Mouse (Mus musculus): ENCODE data around the gene Zfp296. TPM values are rescaled to one million over a fixed set of nuclear protein-coding genes. Genes with fewer than 3 reads are reported as not detected.

Gene Zfp296
- polyA plus RNA-seq (2017; shearing (Covaris generic)), result 1.1 TPM

DNA sequence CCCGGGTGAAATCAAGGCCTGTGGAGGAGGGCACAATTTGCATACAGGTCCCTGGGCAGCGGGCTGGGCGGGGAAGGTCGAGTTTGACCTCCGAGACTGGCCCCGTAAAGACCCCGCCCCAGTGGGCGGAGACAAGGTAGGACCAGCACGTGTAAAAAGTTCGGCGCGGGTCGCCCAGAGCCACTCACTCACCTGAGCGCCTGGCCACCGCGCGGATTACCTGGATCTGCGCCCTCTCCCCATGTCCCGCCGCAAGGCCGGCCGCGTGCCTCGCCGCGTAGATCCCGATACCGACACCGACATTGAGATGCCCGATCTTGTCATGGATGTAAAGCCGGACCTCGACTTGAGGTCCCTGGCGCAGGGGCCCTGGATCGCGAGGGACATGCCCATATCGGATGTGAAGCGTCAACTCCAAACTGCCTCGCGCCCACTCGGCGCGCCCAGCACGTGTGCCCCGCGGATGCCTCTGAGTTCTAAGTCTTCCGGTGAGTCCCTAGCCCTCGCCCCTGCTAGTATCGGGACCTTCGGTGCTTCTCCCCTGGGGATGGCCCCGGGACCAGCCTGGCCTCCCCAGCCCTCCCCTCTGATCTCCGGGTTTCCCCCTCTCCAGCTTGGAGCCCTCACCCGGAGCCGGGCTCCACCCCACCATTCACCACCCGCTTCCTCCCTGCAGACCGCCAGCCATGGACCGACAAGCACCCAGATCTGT lies at the start of gene Zfp296, which contains the start of gene Gemin7:
Gene Zfp296 (plus strand): TSS at position 147 of the 712 bp plus-strand sequence.
Gene Gemin7 (minus strand): TSS at position 455 of the 712 bp plus-strand sequence.

DNA sequence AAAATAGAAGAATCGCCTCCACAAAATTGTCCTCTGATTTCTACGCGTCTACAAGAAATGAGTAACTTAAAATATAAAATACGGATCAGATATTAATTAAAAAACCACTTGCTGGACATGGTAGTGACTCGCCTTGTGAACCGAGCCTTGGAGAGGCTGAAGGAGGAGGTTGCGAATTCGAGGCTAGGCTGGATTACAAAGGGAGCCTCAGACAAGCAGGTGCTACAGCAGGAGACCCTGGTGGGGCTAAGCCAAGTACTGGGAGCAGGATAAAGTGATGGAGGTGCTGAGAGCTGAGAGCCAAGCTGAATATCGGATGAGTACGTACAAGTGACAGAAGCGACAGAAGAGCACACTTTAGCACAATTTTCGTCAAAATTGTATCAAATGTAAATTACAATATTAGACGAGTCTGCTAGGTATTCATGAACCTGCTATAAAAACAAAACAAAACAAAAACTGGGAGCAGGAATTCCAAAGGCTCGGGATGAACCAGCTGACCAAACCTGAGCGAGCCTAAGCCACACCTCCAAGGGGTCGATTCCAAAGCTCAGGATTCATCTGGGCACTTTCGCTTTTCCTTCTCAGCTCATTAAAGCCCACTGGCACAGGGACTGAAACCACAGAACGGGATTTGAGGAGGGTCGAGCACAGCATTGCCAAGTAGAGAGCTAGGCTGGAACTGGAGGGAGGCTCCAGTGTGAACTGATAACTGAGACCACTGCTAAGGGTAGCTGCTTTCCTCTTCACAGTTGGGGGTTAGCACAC lies 14.3 kb upstream of the Zfp296 start, which contains the start of gene Ppp1r37:
Gene Ppp1r37 (minus strand): TSS at position 434 of the 768 bp plus-strand sequence.

DNA sequence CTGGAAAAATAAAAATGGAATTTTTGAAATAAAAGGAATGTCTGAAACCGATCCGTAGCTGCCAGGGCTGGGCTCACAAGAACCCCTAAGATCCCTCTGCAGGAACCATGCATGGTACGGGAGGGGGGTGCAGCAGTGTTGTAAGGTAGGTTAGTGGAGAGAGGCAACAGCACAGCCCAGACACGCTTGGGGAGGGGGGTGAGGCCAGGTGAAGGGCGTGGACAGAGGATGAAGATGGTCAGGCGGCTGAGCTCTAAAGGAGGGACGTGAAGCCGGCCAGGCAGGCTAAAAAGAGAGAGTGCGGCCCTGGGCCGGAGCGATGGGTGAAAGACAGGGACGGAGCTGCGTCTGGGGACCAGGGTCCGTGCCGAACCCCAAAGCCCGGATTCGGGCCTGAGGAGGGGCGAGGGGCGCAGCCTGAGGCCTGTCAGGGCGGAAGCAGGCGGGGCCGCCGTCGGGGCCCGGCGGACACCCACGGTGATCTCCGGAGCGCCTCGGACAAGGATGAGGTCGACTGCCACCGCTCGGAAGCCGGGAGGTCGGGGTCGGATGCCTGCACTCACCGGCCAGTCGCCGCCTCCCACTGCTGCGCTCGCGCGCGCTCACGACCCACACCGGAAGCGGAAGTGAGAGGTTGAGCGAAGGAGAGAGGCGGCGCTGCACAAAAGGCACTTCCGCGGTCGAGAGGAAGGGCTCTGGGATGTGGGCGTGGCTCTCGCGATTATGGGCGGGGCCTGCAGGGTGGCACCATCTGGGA lies 26.9 kb downstream of the Zfp296 start, which contains the start of gene Clasrp:
Gene Clasrp (minus strand): TSS at position 638 of the 757 bp plus-strand sequence.

DNA sequence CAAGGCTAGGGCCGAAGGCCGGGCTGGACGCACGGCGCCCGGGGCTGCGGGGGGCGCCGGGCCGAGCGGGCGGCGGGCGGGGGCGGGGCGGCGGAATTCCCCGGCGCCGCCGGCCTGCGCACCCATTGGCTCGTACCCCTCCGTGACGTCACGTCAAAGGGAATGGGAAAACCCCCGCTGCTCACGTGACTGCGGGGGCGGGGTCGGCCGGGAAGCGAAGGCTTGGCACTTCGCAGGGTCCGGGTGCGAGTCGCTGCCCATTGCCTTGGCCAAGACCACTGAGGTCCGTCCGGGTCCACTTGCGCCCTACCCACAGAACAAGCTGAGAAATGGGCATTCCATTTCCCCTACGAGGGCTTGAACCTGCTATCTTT lies 52.3 kb downstream of the Zfp296 start, which contains the start of gene Relb:
Gene Relb (minus strand): TSS at position 78 of the 374 bp plus-strand sequence.

Other genes starting within 250 kb of the Zfp296 start
- gene Ercc1, start 232.5 kb upstream of the Zfp296 start, polyA plus RNA-seq (2017; shearing (Covaris generic)), result 68.8 TPM
- 5.2 TPM for gene Cd3eap, start 217.8 kb upstream of the Zfp296 start, polyA plus RNA-seq (2017; shearing (Covaris generic))
- gene Ppp1r13l, start 217.5 kb upstream of the Zfp296 start, polyA plus RNA-seq (2017; shearing (Covaris generic)), result 1.9 TPM
- 7.5 TPM for gene Ercc2, start 195.3 kb upstream of the Zfp296 start, polyA plus RNA-seq (2017; shearing (Covaris generic))
- 6.9 TPM for gene Klc3, start 173.2 kb upstream of the Zfp296 start, polyA plus RNA-seq (2017; shearing (Covaris generic))
- not detected for gene Ckm, start 172.5 kb upstream of the Zfp296 start, polyA plus RNA-seq (2017; shearing (Covaris generic))
- gene Mark4, start 118.5 kb upstream of the Zfp296 start, polyA plus RNA-seq (2017; shearing (Covaris generic)), result 6.2 TPM
- gene Exoc3l2, start 114.0 kb upstream of the Zfp296 start, polyA plus RNA-seq (2017; shearing (Covaris generic)), result not detected
- gene Bloc1s3, start 68.9 kb upstream of the Zfp296 start, polyA plus RNA-seq (2017; shearing (Covaris generic)), result 4.3 TPM
- gene Trappc6a, start 68.9 kb upstream of the Zfp296 start, polyA plus RNA-seq (2017; shearing (Covaris generic)), result 43.9 TPM
- gene Nkpd1, start 59.4 kb upstream of the Zfp296 start, polyA plus RNA-seq (2017; shearing (Covaris generic)), result not detected
- gene Ppp1r37, start 14.2 kb upstream of the Zfp296 start, polyA plus RNA-seq (2017; shearing (Covaris generic)), result 16.7 TPM
- 79.8 TPM for gene Gemin7, start 308 bp downstream of the Zfp296 start, polyA plus RNA-seq (2017; shearing (Covaris generic))
- gene Clasrp, start 27.2 kb downstream of the Zfp296 start, polyA plus RNA-seq (2017; shearing (Covaris generic)), result 50.9 TPM
- gene Relb, start 52.2 kb downstream of the Zfp296 start, polyA plus RNA-seq (2017; shearing (Covaris generic)), result 177 TPM
- 116 TPM for gene Clptm1, start 87.7 kb downstream of the Zfp296 start, polyA plus RNA-seq (2017; shearing (Covaris generic))
- not detected for gene Apoc2, start 100.7 kb downstream of the Zfp296 start, polyA plus RNA-seq (2017; shearing (Covaris generic))
- gene Gm44805, start 104.1 kb downstream of the Zfp296 start, polyA plus RNA-seq (2017; shearing (Covaris generic)), result not detected
- gene Apoc4, start 104.2 kb downstream of the Zfp296 start, polyA plus RNA-seq (2017; shearing (Covaris generic)), result not detected
- not detected for gene Apoc1, start 115.4 kb downstream of the Zfp296 start, polyA plus RNA-seq (2017; shearing (Covaris generic))
- gene Apoe, start 121.9 kb downstream of the Zfp296 start, polyA plus RNA-seq (2017; shearing (Covaris generic)), result 4.2 TPM
- 58.7 TPM for gene Tomm40, start 138.2 kb downstream of the Zfp296 start, polyA plus RNA-seq (2017; shearing (Covaris generic))
- gene Nectin2, start 173.2 kb downstream of the Zfp296 start, polyA plus RNA-seq (2017; shearing (Covaris generic)), result not detected
- gene Bcam, start 193.7 kb downstream of the Zfp296 start, polyA plus RNA-seq (2017; shearing (Covaris generic)), result 0.75 TPM
- gene Cblc, start 219.5 kb downstream of the Zfp296 start, polyA plus RNA-seq (2017; shearing (Covaris generic)), result not detected
- gene Bcl3, start 245.5 kb downstream of the Zfp296 start, polyA plus RNA-seq (2017; shearing (Covaris generic)), result 112 TPM

All from effector memory CD4-positive, alpha-beta T cell, adult 5 months (primary cell).